Comparison of ENCODE assay signal across 8 mouse cellular contexts in genomic region chr14:30551509-30551908, GRCm38 (mm10). TPM values are rescaled to one million over a fixed set of nuclear protein-coding genes. Genes with fewer than 3 reads are reported as not detected.
DNase-seq lines count a peak whose midpoint lies in the region; ATAC-seq and TF ChIP-seq lines count a peak whose summit lies in the region.

No protein-coding gene starts in this region.

- 0 out of 2 replicates have a peak, but pooled peaks cover 1% of the 10 kb centered on the region for H3K27me3 ChIP-seq in heart, embryonic 12.5 days (replicated peaks)
- H3K27me3 ChIP-seq in embryonic facial prominence, embryonic 13.5 days = no peaks in the 10 kb centered on the region
- H3K27me3 ChIP-seq in intestine, postnatal 0 days (replicated peaks; ENCODE audit: control insufficient read depth, insufficient read depth, low read length) = no peaks in the 10 kb centered on the region
- H3K27me3 ChIP-seq in midbrain, embryonic 16.5 days (ENCODE audit: control insufficient read depth, insufficient read depth, low read depth, low read length) = no peaks in the 10 kb centered on the region

- peak overlapping the region; percentile 89 for H3K4me2 ChIP-seq in heart, embryonic 12.5 days
- peak overlapping the region; percentile 88 for H3K4me2 ChIP-seq in embryonic facial prominence, embryonic 13.5 days
- H3K4me2 ChIP-seq in intestine, postnatal 0 days (replicated peaks; ENCODE audit: low read depth) = peak overlapping the region; percentile 92
- peak overlapping the region; percentile 86 for H3K4me2 ChIP-seq in midbrain, embryonic 16.5 days (ENCODE audit: low read length)

- peak overlapping the region; percentile 72 for H3K4me3 ChIP-seq in heart, embryonic 12.5 days
- peak overlapping the region; percentile 76 for H3K4me3 ChIP-seq in embryonic facial prominence, embryonic 13.5 days
- peak overlapping the region; percentile 69; the same call in 1 of the 2 replicates for H3K4me3 ChIP-seq in intestine, postnatal 0 days (ENCODE audit: low read depth, low read length)
- peak overlapping the region; percentile 85 for H3K4me3 ChIP-seq in midbrain, embryonic 16.5 days (ENCODE audit: low read depth, low read length)

- peaks cover 35% of the 10 kb centered on the region for H3K4me1 ChIP-seq in heart, embryonic 12.5 days (replicated peaks)
- peaks cover 33% of the 10 kb centered on the region for H3K4me1 ChIP-seq in embryonic facial prominence, embryonic 13.5 days
- peaks cover 13% of the 10 kb centered on the region; the same call in 1 of the 2 replicates for H3K4me1 ChIP-seq in intestine, postnatal 0 days (replicated peaks; ENCODE audit: control insufficient read depth, insufficient read depth, low read length)
- H3K4me1 ChIP-seq in midbrain, embryonic 16.5 days (ENCODE audit: control insufficient read depth, insufficient read depth, low read length) = peaks cover 38% of the 10 kb centered on the region

- H3K9ac ChIP-seq in heart, embryonic 12.5 days = no peak overlapping the region
- H3K9ac ChIP-seq in embryonic facial prominence, embryonic 13.5 days = 0 out of 2 replicates have a peak overlapping the region, but pooled peaks have one; percentile 37
- 0 out of 2 replicates have a peak overlapping the region, but pooled peaks have one; percentile 17 for H3K9ac ChIP-seq in intestine, postnatal 0 days (ENCODE audit: low read depth, low read length)
- 0 out of 2 replicates have a peak overlapping the region, but pooled peaks have one; percentile 0 for H3K9ac ChIP-seq in midbrain, embryonic 16.5 days (ENCODE audit: low read depth, low read length)

- DNase-seq in heart, adult 8-10 months (ENCODE audit: low spot score) = no peak
- no peak for DNase-seq in cerebellum, adult 8-10 months
- no peak for DNase-seq in gastrocnemius, postnatal 10 days
- no peak for DNase-seq in adrenal gland, adult 8-10 months

- ATAC-seq in heart, embryonic 12.5 days (ENCODE audit: insufficient number of reproducible peaks, low FRiP score) = no peak
- ATAC-seq in embryonic facial prominence, embryonic 13.5 days (ENCODE audit: insufficient number of reproducible peaks, insufficient read depth, low FRiP score, low TSS enrichment, low read depth) = no peak
- no peak for ATAC-seq in intestine, postnatal 0 days
- no peak for ATAC-seq in midbrain, embryonic 16.5 days

- H3K36me3 ChIP-seq in heart, embryonic 12.5 days = peaks cover 17% of the 10 kb centered on the region
- H3K36me3 ChIP-seq in embryonic facial prominence, embryonic 13.5 days = peaks cover 26% of the 10 kb centered on the region
- 0 out of 2 replicates have a peak, but pooled peaks cover 17% of the 10 kb centered on the region for H3K36me3 ChIP-seq in intestine, postnatal 0 days (ENCODE audit: control insufficient read depth, insufficient read depth)
- no peaks in the 10 kb centered on the region for H3K36me3 ChIP-seq in midbrain, embryonic 16.5 days (ENCODE audit: control insufficient read depth, insufficient read depth, low read length)

- no peak overlapping the region for H3K27ac ChIP-seq in heart, embryonic 12.5 days (ENCODE audit: poor library complexity, severe bottlenecking)
- no peak overlapping the region for H3K27ac ChIP-seq in embryonic facial prominence, embryonic 13.5 days
- no peak overlapping the region for H3K27ac ChIP-seq in intestine, postnatal 0 days (ENCODE audit: low read depth, low read length)
- H3K27ac ChIP-seq in midbrain, embryonic 16.5 days (ENCODE audit: low read length) = no peak overlapping the region

- no peaks in the 10 kb centered on the region for H3K9me3 ChIP-seq in heart, embryonic 12.5 days (replicated peaks)
- no peaks in the 10 kb centered on the region for H3K9me3 ChIP-seq in embryonic facial prominence, embryonic 13.5 days
- H3K9me3 ChIP-seq in intestine, postnatal 0 days (ENCODE audit: control insufficient read depth) = no peaks in the 10 kb centered on the region
- H3K9me3 ChIP-seq in midbrain, embryonic 16.5 days (replicated peaks; ENCODE audit: control insufficient read depth, low read length, poor library complexity, severe bottlenecking) = no peaks in the 10 kb centered on the region

- WGBS in heart, embryonic 12.5 days = 28% methylated on average over 5 of the region's 5 CpGs
- WGBS in embryonic facial prominence, embryonic 13.5 days = 74% methylated on average over 5 of the region's 5 CpGs
- 39% methylated on average over 5 of the region's 5 CpGs for WGBS in intestine, postnatal 0 days
- WGBS in midbrain, embryonic 16.5 days = 62% methylated on average over 5 of the region's 5 CpGs

- TF ChIP-seq CTCF in intestine, postnatal 0 days (IDR thresholded peaks at IDR 0.05; ENCODE audit: low read depth) = no peak

RNA-seq across cellular contexts. Expression of gene Tkt, which starts 3.4 kb away (rescaled TPM):
- polyA plus RNA-seq in heart, embryonic 12.5 days (2016; fragmentation: Nextera tagmentation; extraction: Ambion mirVana) = 85.7 and 90.4 TPM in 2 replicates
- 10 to 100 TPM; 21.4 to 28.7 (median 28.1) TPM for total RNA-seq in heart, adult 8-10 months (2022)
- 220 and 242 TPM in 2 replicates for polyA plus RNA-seq in embryonic facial prominence, embryonic 13.5 days (2015; fragmentation: Nextera tagmentation; extraction: Ambion mirVana)
- polyA plus RNA-seq in intestine, postnatal 0 days (2015; fragmentation: Nextera tagmentation; extraction: Ambion mirVana) = 174 and 177 TPM in 2 replicates
- 283 and 301 TPM in 2 replicates for polyA plus RNA-seq in midbrain, embryonic 16.5 days (2015; fragmentation: Nextera tagmentation; extraction: Ambion mirVana)
- 10 to 100 TPM; 30.1 to 37.1 TPM for total RNA-seq in gastrocnemius, postnatal 10 days (2021)
- total RNA-seq in adrenal gland, adult 8-10 months (2022) = 1,000 to 10,000 TPM in 1 of 4 experiments, 100 to 1,000 TPM in 3; 361 to 1,078 (median 577) TPM
